ENCODE assay signal across 26 mouse cellular contexts in the genomic region with DNA sequence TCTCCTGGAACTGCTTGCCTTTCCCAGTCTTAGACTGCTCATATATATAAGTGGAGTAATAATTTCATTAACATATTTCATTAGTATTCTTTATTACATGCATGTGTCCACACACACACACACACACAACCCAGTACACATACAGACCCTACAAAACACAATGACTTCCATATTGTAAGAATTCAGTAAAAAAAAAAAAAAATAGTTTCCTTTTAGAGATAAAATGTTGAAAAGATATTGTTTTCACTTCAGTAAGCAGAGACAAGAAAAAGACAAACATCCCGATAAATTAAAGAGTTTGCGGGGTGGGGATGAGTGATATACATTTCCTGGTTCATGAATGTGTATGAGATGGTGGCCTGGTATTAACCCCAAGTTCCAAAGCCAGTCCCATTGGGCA.
"Had no signal": no experiment of that assay in that cellular context is flagged by ENCODE, and none has a peak within 500 bp of the region (broad histone marks: within the 10 kb centered on the region; RNA-seq: fewer than 3 reads in every experiment).

No protein-coding gene starts in this region.

- H3K4me3 ChIP-seq: heart, adult 2 months; heart, embryonic 13.5 days; heart, embryonic 15.5 days; hindbrain, embryonic 13.5 days; hindbrain, embryonic 15.5 days; kidney, embryonic 15.5 days; limb, embryonic 13.5 days; limb, embryonic 15.5 days had no signal

- H3K9ac ChIP-seq: heart, embryonic 13.5 days; heart, embryonic 15.5 days; hindbrain, embryonic 13.5 days; hindbrain, embryonic 15.5 days; kidney, embryonic 15.5 days; limb, embryonic 13.5 days; limb, embryonic 15.5 days had no signal

- ATAC-seq: hindbrain, postnatal 0 days; intestine, embryonic 16.5 days had no signal

- DNase-seq: gastrocnemius, postnatal 14 days; gastrocnemius, postnatal 36 days; heart, adult 11 months; heart, adult 2 months; heart, postnatal 14 days; heart, postnatal 36 days; kidney, adult 11 months; kidney, adult 2 months; kidney, adult 9 months; kidney, postnatal 14 days; kidney, postnatal 36 days; layer of hippocampus, adult 9-11 months; layer of hippocampus, postnatal 36 days; left cerebral cortex, postnatal 4 days had no signal

- H3K36me3 ChIP-seq: heart, embryonic 13.5 days; heart, embryonic 15.5 days; hindbrain, embryonic 13.5 days; hindbrain, embryonic 15.5 days; kidney, embryonic 15.5 days; limb, embryonic 13.5 days; limb, embryonic 15.5 days had no signal

- H3K4me2 ChIP-seq: heart, embryonic 11.5 days; heart, embryonic 13.5 days; heart, embryonic 15.5 days; hindbrain, embryonic 13.5 days; hindbrain, embryonic 15.5 days; kidney, embryonic 15.5 days; limb, embryonic 13.5 days; limb, embryonic 15.5 days; liver, embryonic 11.5 days had no signal

- H3K9me3 ChIP-seq: heart, embryonic 13.5 days; heart, embryonic 15.5 days; hindbrain, embryonic 13.5 days; hindbrain, embryonic 15.5 days; kidney, embryonic 15.5 days; limb, embryonic 13.5 days; limb, embryonic 15.5 days had no signal

- H3K27ac ChIP-seq: heart, adult 2 months; heart, embryonic 13.5 days; heart, embryonic 15.5 days; hindbrain, embryonic 13.5 days; hindbrain, embryonic 15.5 days; hindbrain, postnatal 0 days; kidney, embryonic 15.5 days; kidney, postnatal 0 days; limb, embryonic 13.5 days; limb, embryonic 15.5 days had no signal

- H3K27me3 ChIP-seq: heart, embryonic 13.5 days; heart, embryonic 15.5 days; hindbrain, embryonic 13.5 days; hindbrain, embryonic 15.5 days; limb, embryonic 13.5 days had no signal
